Mouse (Mus musculus): ENCODE measurements around the gene Wee1. TPM values are rescaled to one million over a fixed set of nuclear protein-coding genes. Genes with fewer than 3 reads are reported as not detected.
"Not testable (repeated sequence)": the region's sequence is repeated elsewhere in the genome, so short reads cannot be mapped to it uniquely, and the experiment has no call there.

Gene Wee1
- 10 to 100 TPM; 15.8 to 19.5 TPM for total RNA-seq (2021)
- long read RNA-seq, experiment 1, transcript Wee1-201 (11 exons, 3,419 nt): major isoform, 16 of 22 reads
- long read RNA-seq, experiment 1, partial matches to known transcripts: 1 of 22 reads
- long read RNA-seq, experiment 1, other reads (novel, unspliced or antisense): 5 of 22 reads
- long read RNA-seq, experiment 2, transcript Wee1-201 (11 exons, 3,419 nt): major isoform, 28 of 32 reads
- long read RNA-seq, experiment 2, partial matches to known transcripts: 0 of 32 reads
- long read RNA-seq, experiment 2, other reads (novel, unspliced or antisense): 4 of 32 reads

DNA sequence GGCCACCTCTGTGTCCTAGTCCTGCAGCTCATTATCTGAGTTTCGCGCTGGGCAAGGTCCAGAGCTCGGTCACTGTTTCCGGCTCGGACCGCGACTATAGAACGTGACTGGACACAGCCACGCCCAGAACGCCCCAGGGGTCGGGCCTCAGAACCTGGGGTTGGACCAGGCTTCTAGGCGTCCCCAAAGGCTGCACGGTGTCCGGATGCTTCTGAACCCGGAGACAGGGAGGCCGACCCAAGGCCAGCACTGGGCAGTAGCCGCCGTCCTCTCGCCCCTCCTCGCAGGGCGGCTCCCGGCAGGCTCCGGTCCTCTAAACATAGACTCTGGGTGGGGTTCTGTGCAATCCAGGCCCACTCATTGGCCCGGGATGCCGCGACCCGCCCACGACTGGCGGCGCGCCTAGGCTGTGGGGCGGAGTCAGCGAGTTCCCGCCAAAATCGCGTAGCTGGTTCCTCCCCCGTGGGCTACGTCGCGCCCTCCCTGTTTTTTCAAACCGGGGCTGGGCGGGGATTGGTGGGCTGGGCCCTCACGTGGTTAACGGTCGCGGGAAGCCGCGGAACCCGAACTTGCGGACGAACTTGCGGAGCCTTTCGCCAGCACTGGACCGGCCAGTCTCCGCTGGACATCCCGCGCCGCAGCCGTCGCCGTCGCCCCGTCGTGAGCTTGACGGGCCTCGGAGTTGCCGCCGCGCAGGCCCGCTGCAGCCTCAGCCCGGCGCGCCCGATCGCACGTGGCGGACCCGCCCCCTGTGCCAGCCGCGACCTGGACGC lies at the start of gene Wee1:
Gene Wee1, plus strand, starts transcription at position 531 of the 773 bp plus-strand sequence.
- intact Hi-C loops (cut with DNase I): no loop called here
- DNase-seq (ENCODE audit: low spot score in 2 of 2): peak; percentile 98

DNA sequence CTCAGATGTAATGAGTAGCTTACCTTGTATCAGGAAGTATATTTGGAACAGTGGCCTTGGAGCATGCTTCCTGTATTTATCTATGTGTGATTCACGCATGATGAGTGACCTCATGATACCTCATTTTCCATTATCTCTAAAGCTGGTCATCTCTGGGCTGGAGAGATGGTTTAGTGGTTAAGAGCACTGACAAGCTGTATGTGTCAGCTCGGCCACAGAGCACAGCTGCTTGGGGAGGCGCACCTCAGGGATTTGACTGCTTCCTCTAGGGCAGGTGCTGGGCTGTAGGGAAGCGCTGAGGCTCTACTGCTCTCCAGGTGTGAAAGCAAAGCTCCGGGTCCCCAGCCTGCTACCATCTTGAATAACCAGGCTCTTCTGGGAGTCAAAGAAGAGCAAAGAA lies 43.7 kb upstream of the Wee1 start:
- no peak for DNase-seq (ENCODE audit: low spot score in 2 of 2)
- intact Hi-C loops (cut with DNase I): no loop called here

DNA sequence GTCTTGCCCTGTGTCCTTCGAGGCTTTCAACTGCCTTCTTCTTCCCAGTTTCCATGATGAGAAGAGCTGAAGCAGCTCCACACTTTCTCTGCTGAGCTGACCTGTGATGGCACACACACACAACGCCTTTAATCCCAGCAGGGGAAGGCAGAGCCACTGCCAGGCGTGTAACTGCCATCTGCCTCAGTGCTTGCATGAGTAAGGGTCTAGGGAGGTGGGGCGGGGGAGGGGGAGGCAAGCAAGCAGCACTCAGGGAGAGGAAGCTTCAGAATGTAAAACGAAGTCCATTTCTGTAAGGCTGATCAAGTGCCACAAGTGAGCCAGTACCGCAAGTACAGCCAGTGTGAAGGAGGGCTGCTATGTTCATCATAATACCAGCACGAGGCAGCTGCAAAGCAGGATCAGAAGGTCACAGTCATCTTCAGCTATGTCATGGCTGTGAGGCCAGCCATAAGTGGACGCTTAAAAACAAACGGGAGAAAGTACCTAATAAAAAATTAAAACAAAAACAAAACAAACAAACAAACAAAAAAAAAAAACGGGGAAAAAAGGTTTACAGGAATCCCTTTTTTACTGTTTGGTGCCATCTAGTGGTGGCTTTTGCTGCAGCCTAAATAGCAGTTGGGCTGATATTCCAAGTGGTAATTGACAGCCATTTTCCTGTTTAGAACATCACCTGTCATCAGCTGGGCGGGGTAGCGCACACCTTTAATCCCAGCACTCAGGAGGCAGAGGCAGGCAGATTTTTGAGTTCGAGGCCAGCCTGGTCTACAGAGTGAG lies 38.3 kb upstream of the Wee1 start:
- peak; percentile 60 to 71 for DNase-seq (ENCODE audit: low spot score in 2 of 2)
- intact Hi-C loops (cut with DNase I): no loop called here

DNA sequence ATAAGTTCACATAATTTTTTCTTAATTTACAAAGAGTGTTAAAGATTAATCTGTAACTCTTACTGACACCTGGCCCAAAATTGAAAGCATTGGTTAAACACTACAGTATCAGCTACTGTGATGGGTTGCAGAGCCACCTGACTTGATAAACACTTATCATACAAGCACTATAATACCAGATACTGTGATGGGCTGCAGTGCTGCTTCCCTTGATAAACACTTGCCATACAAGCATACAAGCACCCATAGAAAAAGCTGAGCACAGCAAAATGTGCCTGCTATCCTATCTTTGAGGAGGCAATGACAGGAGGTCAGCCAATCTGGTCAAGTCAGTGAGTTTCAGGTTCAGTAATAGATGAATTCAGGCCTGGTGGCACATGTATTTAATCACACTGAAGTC lies 36.6 kb upstream of the Wee1 start:
- intact Hi-C loops (cut with DNase I): no loop called here
- no peak for DNase-seq (ENCODE audit: low spot score in 2 of 2)

DNA sequence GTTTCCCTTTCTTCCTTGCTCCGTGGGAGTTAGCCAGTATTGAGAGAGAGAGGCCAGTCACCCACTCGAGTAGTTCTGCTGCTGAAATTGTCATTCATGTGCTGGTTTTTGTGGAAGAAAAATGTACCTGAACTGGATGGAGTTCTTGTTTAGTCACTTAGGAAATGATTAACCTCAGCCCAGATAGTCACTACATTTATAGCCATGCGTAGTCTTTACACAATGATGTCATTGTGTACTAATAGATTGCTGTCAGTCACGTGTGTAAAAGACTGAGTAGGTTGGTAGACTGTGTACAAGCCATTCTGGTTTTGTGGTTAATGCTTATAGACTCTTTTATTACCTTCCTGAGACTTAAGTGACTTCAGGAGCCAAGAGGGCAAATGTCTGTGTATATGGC lies 33.9 kb upstream of the Wee1 start:
- no peak for DNase-seq (ENCODE audit: low spot score in 2 of 2)
- intact Hi-C loops (cut with DNase I): no loop called here

DNA sequence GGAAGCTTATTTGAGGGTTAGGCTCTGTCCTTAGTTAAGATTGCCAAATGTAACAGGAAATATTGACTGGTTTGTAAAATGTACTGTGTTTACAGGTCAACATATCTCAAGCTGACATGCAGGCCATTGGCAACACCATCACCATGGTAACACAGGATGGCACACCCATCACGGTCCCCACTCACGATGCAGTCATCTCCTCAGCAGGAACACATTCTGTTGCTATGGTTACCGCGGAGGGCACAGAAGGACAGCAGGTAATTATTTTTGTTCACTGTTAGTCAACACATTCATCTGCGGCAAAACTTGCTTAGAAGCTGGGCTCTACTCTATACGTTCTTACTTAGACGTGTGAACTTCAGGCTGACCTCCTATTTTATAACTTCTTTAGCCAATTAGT lies 30.2 kb upstream of the Wee1 start:
- intact Hi-C loops (cut with DNase I): no loop called here
- peak; percentile 57 to 84 for DNase-seq (ENCODE audit: low spot score in 2 of 2)

DNA sequence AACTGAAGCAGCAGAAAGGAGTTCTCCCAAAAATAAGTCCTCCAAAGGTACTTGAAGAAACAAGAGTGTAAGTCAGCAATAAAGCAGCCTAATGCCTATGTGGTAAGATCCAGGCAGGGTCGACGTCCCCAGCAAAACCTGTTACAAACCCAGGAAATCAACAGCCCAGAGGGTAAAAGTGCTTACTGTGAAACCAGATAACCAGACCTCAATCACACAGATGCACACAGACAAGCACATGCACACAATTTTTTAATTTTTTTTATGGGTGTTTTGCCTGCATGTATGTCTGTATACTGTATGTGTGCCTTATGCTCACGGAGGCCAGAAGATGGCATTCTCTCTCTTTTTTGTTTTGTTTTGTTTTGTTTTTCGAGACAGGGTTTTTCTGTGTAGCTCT lies 25.5 kb upstream of the Wee1 start:
- no peak for DNase-seq (ENCODE audit: low spot score in 2 of 2)
- intact Hi-C loops (cut with DNase I): no loop called here

DNA sequence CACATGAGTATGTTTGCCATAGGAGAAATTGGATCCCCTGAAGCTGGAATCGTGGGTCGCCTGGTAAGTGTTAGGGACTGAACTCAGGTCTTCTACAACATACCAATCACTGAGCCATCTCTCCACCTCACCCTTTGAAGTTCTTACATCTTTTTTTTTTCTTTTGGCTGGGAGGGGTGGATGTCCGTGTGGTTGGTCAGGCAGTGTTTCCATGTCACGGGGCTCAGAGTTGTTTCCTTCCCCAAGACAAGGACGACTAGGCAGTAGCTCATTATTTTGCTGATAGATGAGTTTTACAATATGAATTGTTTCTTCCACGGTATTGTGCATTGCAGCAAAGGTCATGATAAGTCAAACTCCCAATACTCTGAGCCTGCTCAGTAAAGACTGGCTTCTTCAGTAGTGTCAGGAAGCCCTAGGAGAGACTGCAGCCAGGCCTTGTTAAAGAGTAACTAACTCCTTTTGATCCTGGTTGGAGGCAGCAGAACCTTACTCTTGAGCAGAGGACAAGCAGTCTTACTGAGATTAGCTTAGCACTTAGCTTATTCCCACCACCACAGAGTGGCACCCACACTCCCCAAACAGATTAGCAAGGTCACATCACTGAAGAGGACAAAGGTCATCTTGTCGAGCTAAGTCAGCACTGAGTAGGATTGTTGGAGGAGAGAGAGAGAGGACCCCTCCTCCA lies 24.6 kb upstream of the Wee1 start:
- DNase-seq (ENCODE audit: low spot score in 2 of 2): no peak
- intact Hi-C loops (cut with DNase I): no loop called here

DNA sequence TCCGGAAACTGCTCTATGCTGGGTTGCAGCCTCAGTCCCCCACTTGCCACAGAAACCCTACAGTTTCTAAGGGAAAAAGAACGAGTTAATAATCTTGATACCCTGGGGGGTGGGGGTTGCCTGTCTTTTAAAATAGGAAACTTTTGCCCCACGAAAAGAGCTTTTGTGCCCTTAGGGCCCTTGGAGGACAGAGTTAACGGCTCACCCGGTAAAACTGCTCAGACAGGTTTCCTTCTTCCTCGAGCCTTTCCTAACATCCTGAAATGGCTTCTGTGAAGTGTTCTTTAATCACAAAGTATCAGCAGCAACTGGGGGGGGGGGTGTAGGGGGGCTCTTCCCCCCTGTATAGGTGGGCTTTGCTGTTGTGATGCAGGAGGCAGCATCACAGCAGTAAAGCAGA lies 21.0 kb upstream of the Wee1 start:
- intact Hi-C loops (cut with DNase I): no loop called here
- no peak for DNase-seq (ENCODE audit: low spot score in 2 of 2)

DNA sequence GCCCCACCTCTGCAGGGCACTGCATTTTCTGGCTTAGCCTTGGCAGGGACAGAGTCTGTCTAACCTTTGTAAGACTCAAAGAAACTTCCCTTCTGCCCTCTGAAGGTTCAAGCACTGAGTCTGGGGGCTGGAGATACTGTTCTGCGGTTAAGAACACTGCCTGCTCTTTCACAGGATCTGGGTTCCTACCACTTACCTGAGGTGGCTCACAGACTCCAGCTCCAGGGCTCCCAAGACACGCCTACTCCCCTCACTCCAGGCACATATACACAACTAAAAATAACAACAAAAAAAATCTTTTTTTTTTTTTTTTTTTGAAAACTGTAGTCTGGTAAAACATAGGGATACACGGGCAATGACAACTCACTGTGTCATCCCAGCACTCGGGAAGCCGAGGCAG lies 20.6 kb upstream of the Wee1 start:
- no peak for DNase-seq (ENCODE audit: low spot score in 2 of 2)
- intact Hi-C loops (cut with DNase I): no loop called here

DNA sequence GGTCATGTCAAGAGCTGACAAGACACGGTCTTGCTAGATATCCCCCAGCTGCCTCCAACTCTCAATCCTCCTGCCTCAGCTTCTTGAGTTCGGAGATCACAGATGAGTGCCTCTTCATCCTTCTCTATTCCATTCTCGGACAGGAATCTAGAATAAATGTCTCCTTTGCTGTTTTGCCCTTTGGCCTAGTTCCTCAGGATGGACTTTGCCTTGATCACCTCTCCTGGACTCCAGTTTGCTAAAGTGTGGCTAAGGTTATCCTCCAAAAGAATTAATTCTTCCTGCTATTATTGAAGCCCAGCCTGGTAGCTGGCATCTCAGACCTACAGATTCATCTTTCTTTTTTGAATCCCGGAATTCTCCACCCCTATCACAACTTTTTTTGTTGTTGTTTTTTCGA lies 16.8 kb upstream of the Wee1 start:
- intact Hi-C loops (cut with DNase I): no loop called here
- no peak for DNase-seq (ENCODE audit: low spot score in 2 of 2)

DNA sequence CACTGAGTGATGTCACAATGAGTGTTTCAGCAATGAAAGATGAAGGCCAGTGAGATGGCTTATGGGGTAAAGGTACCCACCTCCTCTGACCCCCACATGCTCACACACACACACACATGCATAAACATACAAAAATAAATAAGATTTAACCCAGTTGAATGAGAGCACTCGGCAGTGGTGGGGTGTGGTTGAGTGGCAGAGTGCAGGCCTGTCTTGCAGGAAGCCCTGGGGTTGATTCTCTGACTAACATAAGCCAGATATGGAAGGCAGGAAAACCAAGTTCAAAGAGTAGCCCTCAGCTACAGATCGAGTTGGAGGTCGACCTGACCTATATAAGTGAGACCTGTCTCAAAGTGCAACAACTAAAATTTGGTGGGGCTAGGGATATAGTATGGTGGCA lies 15.2 kb upstream of the Wee1 start:
- no peak for DNase-seq (ENCODE audit: low spot score in 2 of 2)
- intact Hi-C loops (cut with DNase I): no loop called here

DNA sequence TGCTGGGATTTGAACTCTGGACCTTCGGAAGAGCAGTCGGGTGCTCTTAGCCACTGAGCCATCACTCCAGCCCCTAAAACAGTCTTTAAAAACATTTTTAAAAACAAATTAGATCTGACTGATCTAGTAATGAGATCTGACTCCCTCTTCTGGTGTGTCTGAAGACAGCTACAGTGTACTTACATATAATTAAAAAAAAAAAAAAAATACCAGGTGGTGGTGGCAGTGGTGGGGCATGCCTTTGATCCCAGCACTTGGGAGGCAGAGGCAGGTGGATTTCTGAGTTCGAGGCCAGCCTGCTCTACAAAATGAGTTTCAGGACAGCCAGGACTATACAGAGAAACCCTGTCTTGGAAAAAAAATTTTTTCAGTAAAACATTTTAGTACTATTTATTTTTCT lies 13.3 kb upstream of the Wee1 start:
- intact Hi-C loops (cut with DNase I); DNase-seq (ENCODE audit: low spot score in 2 of 2): not testable (repeated sequence)

DNA sequence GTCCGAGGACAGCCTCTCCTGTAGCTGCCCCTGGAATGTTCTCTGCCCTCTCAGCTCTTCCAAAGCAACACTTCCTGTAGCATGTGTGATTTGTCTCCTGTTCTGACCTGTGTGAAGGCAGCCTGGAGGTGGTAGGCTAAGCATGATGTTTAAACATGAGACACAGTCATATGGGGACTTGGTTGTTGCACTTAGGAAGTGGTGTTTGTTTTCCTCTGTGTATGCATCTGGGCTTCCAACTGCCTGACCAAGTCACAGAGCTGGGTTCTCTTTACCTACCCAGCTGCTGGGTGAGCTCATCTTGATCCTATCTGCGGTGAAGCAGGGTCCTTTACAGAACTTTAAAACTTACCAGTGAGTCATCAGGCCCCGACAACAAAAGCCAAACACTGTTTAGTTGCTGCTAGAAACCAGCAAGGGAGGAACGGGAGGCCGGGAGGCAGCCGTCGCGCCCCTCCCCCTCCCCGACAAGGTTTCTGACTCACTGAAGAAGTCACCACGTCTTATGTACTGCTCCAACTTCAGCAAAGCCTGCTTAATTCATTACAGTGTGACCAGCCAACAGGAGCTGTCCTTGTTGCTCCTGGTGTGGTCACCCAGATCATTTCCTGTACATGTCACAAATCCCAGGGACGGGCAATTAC lies 12.8 kb upstream of the Wee1 start:
- intact Hi-C loops (cut with DNase I): no loop called here
- DNase-seq (ENCODE audit: low spot score in 2 of 2): peak; percentile 33 to 65

DNA sequence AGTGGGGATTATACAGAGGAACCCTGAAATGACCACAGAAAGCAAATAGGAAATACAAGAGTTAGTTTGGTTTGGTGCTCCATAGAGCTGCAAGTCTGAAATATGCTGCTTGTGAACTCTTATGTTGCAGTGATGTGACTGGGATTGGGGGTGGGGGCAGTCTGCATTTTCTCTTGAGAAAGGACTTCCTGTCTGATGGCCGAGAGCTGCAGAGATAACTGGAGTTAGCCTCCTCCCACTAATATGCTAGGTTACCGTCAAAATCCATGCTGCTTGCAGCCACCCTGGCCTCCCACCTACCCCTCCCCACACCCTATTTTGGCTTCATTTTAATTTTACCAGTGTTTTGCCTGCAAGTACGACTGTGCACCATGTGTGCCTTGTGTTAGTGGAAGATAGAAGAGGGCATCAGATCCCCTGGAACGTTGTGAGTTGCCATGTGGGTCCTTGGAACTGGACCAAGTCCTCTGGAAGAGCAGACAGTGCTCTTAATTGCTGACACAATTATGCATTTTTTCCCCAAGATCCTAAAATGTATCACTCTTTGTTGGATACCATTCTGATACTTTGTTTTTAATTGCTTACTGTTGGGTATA lies 11.7 kb upstream of the Wee1 start:
- intact Hi-C loops (cut with DNase I): no loop called here
- no peak for DNase-seq (ENCODE audit: low spot score in 2 of 2)

DNA sequence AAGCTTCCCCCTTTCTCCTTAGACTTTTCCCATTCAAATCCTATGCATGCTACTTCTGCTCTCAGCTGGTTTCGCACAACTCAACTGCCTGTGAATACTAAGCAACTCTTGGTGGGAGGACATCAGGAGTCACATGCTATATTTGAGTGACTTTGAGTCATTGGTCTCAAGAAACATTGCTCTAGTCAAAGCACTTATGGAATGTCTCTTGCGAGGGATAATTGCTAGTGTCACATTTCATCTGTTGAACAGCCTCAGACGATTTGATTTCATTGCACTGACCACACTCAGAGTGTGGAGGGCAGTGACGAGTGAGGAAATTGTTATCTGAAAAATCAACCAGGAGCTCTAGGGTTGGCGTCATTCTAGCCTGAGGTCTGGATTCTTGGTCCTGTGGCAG lies 7.1 kb upstream of the Wee1 start:
- intact Hi-C loops (cut with DNase I): no loop called here
- no peak for DNase-seq (ENCODE audit: low spot score in 2 of 2)

DNA sequence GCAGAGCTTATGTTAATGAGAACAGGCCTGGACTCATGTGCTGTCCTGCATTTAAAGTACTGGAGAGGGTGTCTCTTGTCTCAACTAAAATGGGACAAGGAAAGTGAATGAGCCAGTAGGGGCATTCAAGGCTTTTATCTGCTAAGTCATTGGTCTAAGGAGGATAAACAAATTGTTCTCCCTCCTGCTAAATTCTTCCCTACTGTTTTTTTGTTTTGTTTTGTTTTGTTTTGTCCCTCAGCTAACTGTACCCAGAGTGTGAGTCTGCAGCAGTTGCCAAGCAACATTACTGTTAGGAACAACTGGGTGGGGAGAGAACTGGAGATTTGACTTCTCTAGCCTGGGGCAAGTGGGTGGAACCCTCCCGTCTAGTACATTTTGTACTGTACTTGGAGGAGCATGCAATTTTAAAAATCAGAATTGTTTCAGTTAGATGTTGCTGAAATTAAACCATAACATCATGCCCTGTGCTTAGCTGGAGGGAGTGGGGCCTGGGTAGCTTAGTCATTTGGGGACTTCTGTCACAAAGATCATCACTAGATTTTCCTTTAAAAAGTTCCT lies 5.0 kb upstream of the Wee1 start:
- peak in 1 of 2 experiments; percentile 49 for DNase-seq (ENCODE audit: low spot score in 2 of 2)

DNA sequence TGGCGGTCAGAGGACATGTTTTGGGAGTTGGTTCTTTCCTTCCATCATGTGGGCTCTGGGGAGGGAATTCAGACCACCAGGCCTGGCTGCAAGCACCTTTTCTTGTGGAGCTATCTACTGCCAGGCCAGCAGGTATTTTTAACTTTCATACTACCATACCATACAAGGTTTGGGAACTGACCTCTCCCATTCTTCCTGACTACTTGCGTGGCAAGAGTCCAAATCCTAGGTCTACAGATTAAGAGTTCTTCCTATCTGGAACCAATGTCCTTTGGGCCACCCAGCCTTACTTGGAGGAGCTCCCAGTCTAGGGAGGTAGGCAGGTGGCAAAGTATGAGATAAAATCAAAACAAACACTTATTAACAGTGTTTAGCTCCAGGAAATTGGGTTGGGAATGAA lies 3.4 kb upstream of the Wee1 start:
- no peak for DNase-seq (ENCODE audit: low spot score in 2 of 2)
- intact Hi-C loops (cut with DNase I): no loop called here

More for the DNA sequence above, 5.0 kb upstream of the Wee1 start:
- intact Hi-C loops (cut with DNase I): no loop called here

Data from left cerebral cortex, postnatal 14 days (tissue).